8 mouse cellular contexts compared by ENCODE assay signal in the genomic region with DNA sequence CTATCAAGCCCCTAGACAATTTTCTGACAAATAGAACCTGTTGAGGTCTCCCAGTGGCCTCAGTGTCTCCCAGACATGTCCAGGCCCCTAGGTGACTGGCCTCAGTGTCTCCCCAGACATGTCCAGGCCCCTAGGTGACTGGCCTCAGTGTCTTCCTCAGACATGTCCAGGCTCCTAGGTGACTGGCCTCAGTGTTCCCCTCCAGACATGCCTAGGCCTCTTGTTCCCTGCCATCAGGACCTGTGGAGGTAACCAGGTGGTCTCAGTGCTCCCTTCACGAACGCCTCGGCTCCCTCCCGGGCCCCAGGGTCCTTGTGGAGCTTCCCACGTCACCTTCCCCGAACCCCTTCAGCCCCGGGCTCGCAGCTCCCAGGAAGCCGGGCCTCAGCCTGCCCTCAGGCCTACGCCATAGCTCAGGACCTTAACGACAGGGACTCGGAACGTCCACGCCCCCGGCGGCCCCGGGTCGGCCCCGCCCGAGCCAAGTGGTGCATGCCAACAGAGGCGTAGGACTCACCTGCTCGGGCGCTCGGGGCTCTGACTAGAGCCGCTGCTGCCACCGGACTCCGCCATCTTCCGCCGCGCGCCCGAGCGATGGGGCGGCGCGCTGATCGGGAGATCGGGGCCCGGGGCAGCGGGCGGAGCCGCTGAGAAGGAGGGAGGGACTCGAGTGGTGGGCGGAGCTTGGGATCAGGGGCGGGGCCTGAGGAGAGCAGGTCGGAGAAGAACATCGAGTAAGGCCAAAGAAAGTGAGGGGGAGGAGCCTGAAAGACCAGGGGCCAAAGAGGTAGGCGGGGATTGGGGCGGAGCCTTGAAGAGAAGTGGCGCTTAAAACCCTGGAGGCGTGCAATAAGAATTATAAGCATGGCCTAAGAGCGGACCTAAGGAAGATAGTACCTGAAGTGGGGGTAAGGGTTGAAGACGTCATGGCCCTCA. TPM values are rescaled to one million over a fixed set of nuclear protein-coding genes. Genes with fewer than 3 reads are reported as not detected.
A peak's percentile ranks its signal among the peaks of the same experiment; 100 is the strongest.
DNase-seq lines count a peak whose midpoint lies in the region; ATAC-seq and TF ChIP-seq lines count a peak whose summit lies in the region.

A gene (minus strand): TSS at position 636 of the 936 bp plus-strand sequence.

- no peak for TF ChIP-seq CTCF in lung, adult 2 months (IDR thresholded peaks at IDR 0.05; ENCODE audit: insufficient read depth, low read length)

- H3K4me3 ChIP-seq in ES-E14 (ENCODE audit: insufficient read depth in 1 of 2, low read depth in 1 of 2, low read length in 2 of 2, poor library complexity in 1 of 2, severe bottlenecking in 1 of 2) = peak within 1 kb of the TSS; percentile 81 to 96
- peak within 1 kb of the TSS; percentile 83 for H3K4me3 ChIP-seq in forebrain, embryonic 15.5 days
- peak within 1 kb of the TSS; percentile 62 for H3K4me3 ChIP-seq in lung, adult 2 months (replicated peaks; ENCODE audit: extremely low read depth, low read depth, low read length)

- H3K9ac ChIP-seq in ES-E14 (ENCODE audit: insufficient read depth, low read depth, low read length, poor library complexity, severe bottlenecking) = peak within 1 kb of the TSS; percentile 85
- peak within 1 kb of the TSS; percentile 82 for H3K9ac ChIP-seq in forebrain, embryonic 15.5 days (replicated peaks)

- peaks cover 3% of the 10 kb centered on the region; the same call in 1 of the 2 replicates for H3K36me3 ChIP-seq in ES-E14 (ENCODE audit: control insufficient read depth, insufficient read depth, low read length, poor library complexity, severe bottlenecking)
- H3K36me3 ChIP-seq in forebrain, embryonic 15.5 days = no peaks in the 10 kb centered on the region

- no peaks in the 10 kb centered on the region for H3K9me3 ChIP-seq in ES-E14 (ENCODE audit: control insufficient read depth, insufficient read depth, low read depth, low read length)
- no peaks in the 10 kb centered on the region for H3K9me3 ChIP-seq in forebrain, embryonic 15.5 days

- H3K27me3 ChIP-seq in forebrain, embryonic 15.5 days = no peaks in the 10 kb centered on the region; the same call in 1 of the 2 replicates

- WGBS in forebrain, embryonic 15.5 days = under 1% methylated on average over 53 of the region's 53 CpGs
- WGBS in lung, adult 2 months = 1% methylated on average over 53 of the region's 53 CpGs

- H3K4me2 ChIP-seq in forebrain, embryonic 15.5 days (replicated peaks) = peak within 1 kb of the TSS; percentile 78

- peak; percentile 99 for DNase-seq in ES-E14 (ENCODE audit: low read depth, low spot score)
- DNase-seq in cerebellum, adult 11-12 months = peak; percentile 96
- DNase-seq in heart, postnatal 25 days (ENCODE audit: low spot score) = peak; percentile 91
- peak; percentile 90 to 92 for DNase-seq in layer of hippocampus, adult 18-20 months (ENCODE audit: low spot score in 2 of 2)
- DNase-seq in lung, adult 2 months = peak; percentile 98
- peak; percentile 85 to 89 for DNase-seq in thymus, adult 18-20 months

- in situ Hi-C loops in ES-E14 (cut with MboI; ENCODE audit: low sequenced_read_pairs in 2 of 2, unreplicated experiment in 2 of 2) = no loop called here

- peak within 1 kb of the TSS; percentile 59 for H3K27ac ChIP-seq in ES-E14 (ENCODE audit: insufficient read depth, low read depth, low read length, poor library complexity, severe bottlenecking)
- H3K27ac ChIP-seq in forebrain, embryonic 15.5 days (replicated peaks) = peak within 1 kb of the TSS; percentile 9; the same call in 1 of the 2 replicates

- intact Hi-C loops in heart, postnatal 25 days (cut with DNase I) = no loop called here

- TF ChIP-seq POLR2A in lung, adult 2 months (IDR thresholded peaks at IDR 0.05; ENCODE audit: borderline replicate concordance, extremely low read depth, low read depth, low read length) = 0 out of 2 replicates have a peak, but pooled peaks have one; percentile 35

- peak; percentile 86 for ATAC-seq in forebrain, embryonic 15.5 days (replicated peaks)
- ATAC-seq in neutrophil, adult 5-6 weeks (ENCODE audit: extremely low read depth, insufficient number of reproducible peaks, low FRiP score, poor library complexity, severe bottlenecking) = peak; percentile 96

- peaks cover 0 to 7% of the 10 kb centered on the region in 2 experiments; a peak in 1 of 4 replicates for H3K4me1 ChIP-seq in ES-E14 (ENCODE audit: control insufficient read depth in 2 of 2, insufficient read depth in 2 of 2, low read length in 2 of 2, poor library complexity in 1 of 2)
- peaks cover 17% of the 10 kb centered on the region for H3K4me1 ChIP-seq in forebrain, embryonic 15.5 days
- peaks cover 2% of the 10 kb centered on the region; the same call in 1 of the 2 replicates for H3K4me1 ChIP-seq in lung, adult 2 months (ENCODE audit: control insufficient read depth, insufficient read depth, low read length)

TF ChIP-seq in ES-E14, 5 proteins besides CTCF, POLR2A, EP300 and RAD21:
- TF ChIP-seq HCFC1 (IDR thresholded peaks at IDR 0.05; ENCODE audit: borderline replicate concordance, insufficient read depth, low read length) (no peak), ZC3H11A (IDR thresholded peaks at IDR 0.05; ENCODE audit: borderline replicate concordance, low read depth, low read length) (no peak), ZNF384 (IDR thresholded peaks at IDR 0.05; ENCODE audit: low read depth, low read length) (no peak)

RNA-seq across cellular contexts. Expression of the gene that starts here (rescaled TPM):
- 21.4 and 22.8 TPM in 2 replicates for total RNA-seq in ES-E14 (2012; rRNA removed)
- polyA plus RNA-seq in forebrain, embryonic 15.5 days (2015; fragmentation: Nextera tagmentation; extraction: Ambion mirVana) = 19.3 and 21.4 TPM in 2 replicates
- 1 to 10 TPM; 7.6 to 7.7 TPM for total RNA-seq in heart, postnatal 25 days (2021)
- total RNA-seq in layer of hippocampus, adult 18-20 months (2021) = 10 to 100 TPM; 54.1 to 62.0 TPM
- polyA plus RNA-seq in lung, adult 2 months (2012; rRNA removed) = 51.3 and 57.2 TPM in 2 replicates
- total RNA-seq in neutrophil, adult 5-6 weeks (2017) = 5.0 and 5.8 TPM in 2 replicates

Comparison
In these comparisons a context has a peak if more than half of its experiments do, and no peak if none do; other contexts are left out.
1. Peak in every context shown above with its lines: DNase-seq, ATAC-seq, H3K4me3 ChIP-seq and H3K27ac ChIP-seq.